Comparison of ENCODE assay signal across 8 mouse cellular contexts in genomic region chr12:24470943-24471342, GRCm38 (mm10). TPM values are rescaled to one million over a fixed set of nuclear protein-coding genes. Genes with fewer than 3 reads are reported as not detected.
DNase-seq lines count a peak whose midpoint lies in the region; ATAC-seq lines count a peak whose summit lies in the region.

No protein-coding gene starts in this region.

- H3K9ac ChIP-seq in hindbrain, embryonic 14.5 days: no peak overlapping the region
- no peak overlapping the region for H3K9ac ChIP-seq in neural tube, embryonic 14.5 days (replicated peaks; ENCODE audit: low read depth, low read length)

- H3K4me1 ChIP-seq in hindbrain, embryonic 14.5 days (replicated peaks; ENCODE audit: control insufficient read depth, insufficient read depth, low read length): no peaks in the 10 kb centered on the region
- H3K4me1 ChIP-seq in limb, embryonic 10.5 days: no peaks in the 10 kb centered on the region
- no peaks in the 10 kb centered on the region for H3K4me1 ChIP-seq in neural tube, embryonic 14.5 days (ENCODE audit: control insufficient read depth, insufficient read depth, low read length)

- WGBS in hindbrain, embryonic 14.5 days: 15% methylated on average over 4 of the region's 4 CpGs
- WGBS in limb, embryonic 10.5 days: 20% methylated on average over 4 of the region's 4 CpGs
- 22% methylated on average over 4 of the region's 4 CpGs for WGBS in neural tube, embryonic 14.5 days

- H3K27me3 ChIP-seq in hindbrain, embryonic 14.5 days (ENCODE audit: control insufficient read depth, insufficient read depth, low read length): no peaks in the 10 kb centered on the region
- H3K27me3 ChIP-seq in limb, embryonic 10.5 days (ENCODE audit: low read depth, poor library complexity, severe bottlenecking): no peaks in the 10 kb centered on the region
- H3K27me3 ChIP-seq in neural tube, embryonic 14.5 days (ENCODE audit: control insufficient read depth, insufficient read depth, low read length): no peaks in the 10 kb centered on the region

- H3K36me3 ChIP-seq in hindbrain, embryonic 14.5 days (replicated peaks; ENCODE audit: control insufficient read depth, insufficient read depth): no peaks in the 10 kb centered on the region
- H3K36me3 ChIP-seq in limb, embryonic 10.5 days: no peaks in the 10 kb centered on the region
- H3K36me3 ChIP-seq in neural tube, embryonic 14.5 days (ENCODE audit: control insufficient read depth, insufficient read depth, low read length): no peaks in the 10 kb centered on the region

- no peak overlapping the region for H3K4me2 ChIP-seq in hindbrain, embryonic 14.5 days (replicated peaks)
- H3K4me2 ChIP-seq in neural tube, embryonic 14.5 days (ENCODE audit: low read depth, low read length): no peak overlapping the region

- H3K9me3 ChIP-seq in hindbrain, embryonic 14.5 days (ENCODE audit: control insufficient read depth, low read length): no peaks in the 10 kb centered on the region
- H3K9me3 ChIP-seq in limb, embryonic 10.5 days (replicated peaks): no peaks in the 10 kb centered on the region
- H3K9me3 ChIP-seq in neural tube, embryonic 14.5 days (ENCODE audit: control insufficient read depth, low read length): no peaks in the 10 kb centered on the region

- peak; percentile 40 to 47 for DNase-seq in left cerebral cortex, adult 18-20 months (ENCODE audit: low spot score in 2 of 2)
- DNase-seq in left cerebral cortex, adult 11 months (ENCODE audit: low spot score): no peak
- DNase-seq in R1 (ENCODE audit: low read depth, low spot score): peak; percentile 59
- DNase-seq in embryo, embryonic 11.5 days (ENCODE audit: low read depth, low spot score): peak; percentile 43
- DNase-seq in hindbrain, embryonic 14.5 days (ENCODE audit: low spot score): peak; percentile 55
- peak; percentile 58 for DNase-seq in limb, embryonic 10.5 days (ENCODE audit: low spot score)
- DNase-seq in thymus, postnatal 25 days: peak; percentile 63

- ATAC-seq in hindbrain, embryonic 14.5 days (ENCODE audit: low FRiP score): peak; percentile 48; the same call in 1 of the 2 replicates
- peak; percentile 63; the same call in 1 of the 2 replicates for ATAC-seq in neural tube, embryonic 14.5 days (ENCODE audit: low read depth)

- no peak overlapping the region for H3K27ac ChIP-seq in hindbrain, embryonic 14.5 days
- H3K27ac ChIP-seq in limb, embryonic 10.5 days: no peak overlapping the region
- no peak overlapping the region for H3K27ac ChIP-seq in neural tube, embryonic 14.5 days (ENCODE audit: low read depth, low read length)

- no peak overlapping the region for H3K4me3 ChIP-seq in hindbrain, embryonic 14.5 days (replicated peaks; ENCODE audit: low read length)
- no peak overlapping the region for H3K4me3 ChIP-seq in limb, embryonic 10.5 days
- no peak overlapping the region for H3K4me3 ChIP-seq in neural tube, embryonic 14.5 days (ENCODE audit: low read depth, low read length)

RNA-seq across cellular contexts. Expression of gene Taf1b, which starts 27.2 kb away (rescaled TPM):
- total RNA-seq in left cerebral cortex, adult 18-20 months (2021): 10 to 100 TPM; 28.3 to 29.6 TPM
- 33.8 and 39.4 TPM in 2 replicates for polyA plus RNA-seq in hindbrain, embryonic 14.5 days (2014; fragmentation: Nextera tagmentation; extraction: Ambion mirVana)
- 30.8 and 35.1 TPM in 2 replicates for polyA plus RNA-seq in limb, embryonic 10.5 days (2016; fragmentation: Nextera tagmentation; extraction: Ambion mirVana)
- polyA plus RNA-seq in neural tube, embryonic 14.5 days (2014; fragmentation: Nextera tagmentation; extraction: Ambion mirVana): 38.4 and 39.0 TPM in 2 replicates
